Mouse (Mus musculus) heart, adult 9 months (tissue): Measurements from ENCODE around the gene Twf2.
"Not testable (repeated sequence)": the region's sequence is repeated elsewhere in the genome, so short reads cannot be mapped to it uniquely, and the experiment has no call there.

ENCODE experiments used
- DNase-seq, 2 experiments: peaks; one replicate each; pipeline ENCODE4 v3.0.0; 2022; ENCODE audit warnings: low spot score in 2 of 2

Twf2 gene

GRCm38 (mm10) chr9:106202819-106203636, at the start of gene Twf2:
Twf2 (plus strand) TSS chr9:106203108.
- peak; percentile 96 for DNase-seq

GRCm38 (mm10) chr9:106154106-106154505, 48.8 kb upstream of the Twf2 start:
- no peak for DNase-seq

GRCm38 (mm10) chr9:106156419-106156818, 46.5 kb upstream of the Twf2 start:
- peak in 1 of 2 experiments; percentile 34 for DNase-seq

GRCm38 (mm10) chr9:106156921-106157622, 45.8 kb upstream of the Twf2 start:
- no peak for DNase-seq

- DNase-seq: no peak
These were observed 45.3 kb upstream of the Twf2 start for GRCm38 (mm10) chr9:106157623-106157925.

- no peak for DNase-seq
These were observed 44.8 kb upstream of the Twf2 start, which contains the start of gene Glyctk for GRCm38 (mm10) chr9:106158037-106158491. Glyctk (minus strand) TSS chr9:106158138.

GRCm38 (mm10) chr9:106159237-106159636, 43.7 kb upstream of the Twf2 start:
- DNase-seq: no peak

- peak; percentile 91 to 97 for DNase-seq
These were observed 43.1 kb upstream of the Twf2 start for GRCm38 (mm10) chr9:106159784-106160301.

GRCm38 (mm10) chr9:106160426-106160825, 42.5 kb upstream of the Twf2 start:
- DNase-seq: no peak

- DNase-seq: no peak
These were observed 36.2 kb upstream of the Twf2 start for GRCm38 (mm10) chr9:106166709-106167108.

GRCm38 (mm10) chr9:106167241-106167640, 35.7 kb upstream of the Twf2 start:
- no peak for DNase-seq

GRCm38 (mm10) chr9:106167703-106168102, 35.2 kb upstream of the Twf2 start:
- DNase-seq: no peak

GRCm38 (mm10) chr9:106169006-106169405, 33.9 kb upstream of the Twf2 start:
- not testable (repeated sequence) for DNase-seq

- DNase-seq: no peak
These were observed 33.0 kb upstream of the Twf2 start for GRCm38 (mm10) chr9:106169917-106170316.

GRCm38 (mm10) chr9:106170556-106171345, 32.2 kb upstream of the Twf2 start, which contains the start of gene Wdr82:
Wdr82 (plus strand) TSS chr9:106170928.
- peak; percentile 87 to 89 for DNase-seq

GRCm38 (mm10) chr9:106171346-106172158, 31.4 kb upstream of the Twf2 start:
- peak; percentile 56 to 64 for DNase-seq

- DNase-seq: no peak
These were observed 30.4 kb upstream of the Twf2 start for GRCm38 (mm10) chr9:106172527-106172926.

GRCm38 (mm10) chr9:106173363-106173762, 29.5 kb upstream of the Twf2 start:
- DNase-seq: no peak

GRCm38 (mm10) chr9:106175552-106176200, 27.2 kb upstream of the Twf2 start:
- DNase-seq: no peak

- no peak for DNase-seq
These were observed 26.1 kb upstream of the Twf2 start for GRCm38 (mm10) chr9:106176769-106177168.
